Mouse (Mus musculus): ENCODE measurements around the gene Morc1. TPM values are rescaled to one million over a fixed set of nuclear protein-coding genes. Genes with fewer than 3 reads are reported as not detected.
A peak's percentile ranks its signal among the peaks of the same experiment; 100 is the strongest.

The Morc1 gene
- polyA plus RNA-seq, 1 experiment from 2014 or later, result 0.05 TPM

DNA sequence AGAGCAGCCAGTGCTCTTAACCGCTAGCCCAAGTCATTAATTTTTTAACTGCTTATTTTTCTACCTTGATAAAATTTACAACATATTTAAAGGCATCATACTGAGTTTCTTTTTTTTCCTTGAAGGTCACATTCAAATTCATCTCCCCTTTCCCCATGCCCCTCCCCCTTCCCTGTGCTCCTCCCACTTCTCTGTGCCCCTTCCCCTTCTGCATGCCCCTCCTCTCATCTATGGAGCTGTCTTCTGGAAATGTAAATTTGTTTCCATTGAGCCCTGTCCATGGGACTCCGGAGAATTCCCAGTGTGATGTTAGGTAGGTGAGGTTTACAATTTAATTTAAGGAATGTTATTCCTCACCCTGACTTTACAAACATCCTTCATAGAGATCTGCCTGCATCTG, 180.4 kb downstream of the Morc1 start:
- ATAC-seq (ENCODE audit: low FRiP score), result no peak
- 86% methylated on average over 2 of the region's 2 CpGs for WGBS
- no peak overlapping the region for H3K4me3 ChIP-seq
- no peak overlapping the region for H3K4me2 ChIP-seq
- no peaks in the 10 kb centered on the region; the same call in 1 of the 2 replicates for H3K9me3 ChIP-seq
- no peaks in the 10 kb centered on the region for H3K36me3 ChIP-seq
- no peaks in the 10 kb centered on the region for H3K27me3 ChIP-seq
- no peaks in the 10 kb centered on the region for H3K4me1 ChIP-seq (replicated peaks)
- no peak overlapping the region for H3K27ac ChIP-seq
- H3K9ac ChIP-seq, result no peak overlapping the region

DNA sequence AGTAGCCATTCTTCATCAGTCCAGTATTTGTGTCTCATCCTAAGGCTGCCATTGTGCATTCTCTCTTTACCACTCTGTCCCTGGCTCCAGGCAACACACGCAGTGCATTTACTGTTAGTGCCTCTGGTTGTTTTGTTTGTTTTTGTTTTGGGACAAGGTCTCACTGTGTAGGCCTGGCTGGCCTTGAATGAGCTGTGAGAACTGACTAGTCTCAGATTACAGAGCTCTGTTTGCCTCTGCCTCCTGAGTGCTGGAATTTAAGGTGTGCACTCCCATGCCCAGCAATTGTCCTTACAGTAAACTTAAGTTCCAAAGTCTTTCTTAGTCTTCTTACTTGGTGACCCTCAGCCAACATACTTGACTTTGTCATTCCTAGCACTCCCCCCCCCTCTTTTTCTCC, 182.7 kb downstream of the Morc1 start:
- Histone ChIP-seq H3K4me1 (replicated peaks) (no peaks in the 10 kb centered on the region), H3K4me2 (no peak overlapping the region), H3K27ac (no peak overlapping the region), H3K4me3 (no peak overlapping the region), H3K9me3 (no peaks in the 10 kb centered on the region), H3K9ac (no peak overlapping the region), H3K27me3 (no peaks in the 10 kb centered on the region), H3K36me3 (no peaks in the 10 kb centered on the region)
- no peak for ATAC-seq (ENCODE audit: low FRiP score)
- 46% methylated on average over 1 of the region's 1 CpGs for WGBS

DNA sequence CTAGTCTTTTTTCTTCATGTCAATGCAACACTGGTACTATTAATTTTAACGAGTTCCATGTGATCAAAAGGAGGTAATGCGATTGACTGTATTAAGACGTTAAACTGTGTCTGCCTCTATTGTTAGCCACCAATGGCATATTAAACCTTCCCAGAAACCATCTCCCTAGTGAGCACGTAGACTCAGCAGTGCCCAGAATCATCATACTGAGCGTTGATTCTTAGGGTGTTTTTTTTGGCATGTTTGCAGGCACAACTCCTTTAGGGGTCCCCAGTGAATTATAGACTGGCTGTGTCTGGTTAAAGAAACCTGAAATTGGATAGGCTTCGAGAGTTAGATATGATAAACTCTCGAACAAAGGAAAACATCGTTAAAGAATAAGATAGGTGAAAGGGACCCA, 189.5 kb downstream of the Morc1 start:
- ATAC-seq (ENCODE audit: low FRiP score), result no peak
- Histone ChIP-seq H3K27me3 (no peaks in the 10 kb centered on the region), H3K4me1 (replicated peaks) (no peaks in the 10 kb centered on the region), H3K36me3 (no peaks in the 10 kb centered on the region), H3K4me3 (no peak overlapping the region), H3K27ac (no peak overlapping the region), H3K9ac (no peak overlapping the region), H3K4me2 (no peak overlapping the region), H3K9me3 (no peaks in the 10 kb centered on the region)
- 54% methylated on average over 8 of the region's 8 CpGs for WGBS

DNA sequence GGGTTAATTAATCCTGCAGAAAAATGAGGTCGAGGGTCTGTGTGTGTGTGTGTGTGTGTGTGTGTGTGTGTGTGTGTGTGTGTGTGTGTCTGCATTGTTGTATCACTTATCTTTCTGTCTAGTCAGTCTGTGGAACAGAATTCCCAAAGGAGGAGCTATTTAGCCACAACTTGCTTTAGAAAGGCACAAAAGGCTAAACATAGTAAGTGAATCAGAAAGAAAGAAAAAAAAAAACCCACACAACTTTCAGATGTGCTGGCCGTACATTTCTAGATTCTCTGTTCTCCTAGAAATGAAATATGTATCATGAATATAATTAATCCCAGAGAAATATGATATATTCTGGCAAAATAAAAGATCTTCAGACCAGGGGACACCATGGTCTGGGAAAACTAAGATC, 190.0 kb downstream of the Morc1 start:
- no peaks in the 10 kb centered on the region for H3K36me3 ChIP-seq
- no peak for ATAC-seq (ENCODE audit: low FRiP score)
- H3K4me2 ChIP-seq, result no peak overlapping the region
- no peak overlapping the region for H3K27ac ChIP-seq
- H3K9ac ChIP-seq, result no peak overlapping the region
- H3K9me3 ChIP-seq, result no peaks in the 10 kb centered on the region
- no peak overlapping the region for H3K4me3 ChIP-seq
- H3K27me3 ChIP-seq, result no peaks in the 10 kb centered on the region
- H3K4me1 ChIP-seq (replicated peaks), result no peaks in the 10 kb centered on the region
- WGBS, result 45% methylated on average over 2 of the region's 2 CpGs

DNA sequence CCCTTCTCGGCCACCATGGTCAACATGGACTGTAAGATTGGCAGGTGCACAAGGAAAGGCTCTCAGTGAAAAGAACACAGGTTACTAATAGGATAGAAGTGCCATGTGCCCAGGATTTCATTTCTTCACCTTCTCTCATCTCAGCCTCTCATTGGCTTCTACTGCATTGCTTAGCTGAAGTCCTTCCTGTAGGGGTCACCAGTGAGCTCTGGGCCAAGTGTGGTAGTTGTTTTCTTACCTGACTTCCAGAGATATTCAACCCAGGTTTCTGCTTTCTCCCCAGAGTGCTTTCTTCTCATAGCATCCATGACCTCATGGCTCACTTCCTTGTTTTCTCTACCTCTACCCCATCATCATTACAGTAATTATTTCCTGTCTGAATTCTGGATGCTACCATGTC, 192.4 kb downstream of the Morc1 start:
- ATAC-seq (ENCODE audit: low FRiP score), result no peak
- Histone ChIP-seq H3K4me3 (no peak overlapping the region), H3K36me3 (no peaks in the 10 kb centered on the region), H3K4me2 (no peak overlapping the region), H3K9me3 (no peaks in the 10 kb centered on the region), H3K27me3 (no peaks in the 10 kb centered on the region), H3K9ac (no peak overlapping the region), H3K27ac (no peak overlapping the region), H3K4me1 (replicated peaks) (no peaks in the 10 kb centered on the region)
- 92% methylated on average over 1 of the region's 1 CpGs for WGBS

DNA sequence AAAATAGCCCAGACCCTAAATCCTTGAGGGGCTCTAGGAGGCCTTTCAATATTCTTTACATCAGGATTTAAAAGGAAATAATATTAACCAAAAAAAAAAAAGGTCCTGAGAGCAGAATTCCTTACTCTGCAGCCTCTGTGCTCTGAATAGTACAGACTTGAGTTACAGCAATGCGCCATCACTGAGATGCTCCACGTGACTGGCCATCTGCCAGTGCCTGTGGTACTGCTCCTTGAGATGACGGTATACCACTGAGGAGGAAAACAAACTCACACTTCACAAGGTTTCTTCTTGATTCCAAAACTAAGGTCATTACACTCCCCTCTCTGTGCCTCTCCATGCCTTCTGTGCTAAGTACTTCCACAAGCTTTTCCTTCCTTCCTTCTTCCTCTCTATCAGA, 195.1 kb downstream of the Morc1 start:
- Histone ChIP-seq H3K27ac (no peak overlapping the region), H3K4me1 (replicated peaks) (0 out of 2 replicates have a peak, but pooled peaks cover 3% of the 10 kb centered on the region), H3K4me2 (no peak overlapping the region), H3K9ac (no peak overlapping the region), H3K9me3 (no peaks in the 10 kb centered on the region), H3K4me3 (no peak overlapping the region), H3K36me3 (no peaks in the 10 kb centered on the region), H3K27me3 (no peaks in the 10 kb centered on the region)
- ATAC-seq (ENCODE audit: low FRiP score), result no peak
- 79% methylated on average over 3 of the region's 3 CpGs for WGBS

DNA sequence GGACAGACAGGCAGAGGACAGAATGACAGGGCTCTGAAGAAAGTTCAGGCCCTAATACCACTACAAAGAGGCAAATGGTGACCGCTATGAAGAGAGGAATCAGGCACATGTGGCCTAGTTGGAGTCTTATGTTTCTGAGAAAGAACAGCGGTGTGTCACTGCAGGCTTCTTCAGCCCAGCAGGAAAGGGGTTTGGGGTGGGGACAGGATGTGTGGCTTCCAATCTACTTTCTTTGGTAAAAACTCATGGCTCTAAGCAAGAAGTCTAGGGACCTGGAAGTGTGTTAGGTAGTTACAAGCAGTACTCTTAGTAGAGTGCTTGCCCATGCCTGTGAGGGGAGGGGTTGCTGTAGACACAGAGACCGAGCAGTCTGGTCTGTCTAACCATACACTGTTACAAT, 196.3 kb downstream of the Morc1 start:
- 0 out of 2 replicates have a peak, but pooled peaks cover 3% of the 10 kb centered on the region for H3K4me1 ChIP-seq (replicated peaks)
- no peaks in the 10 kb centered on the region for H3K9me3 ChIP-seq
- no peak overlapping the region for H3K9ac ChIP-seq
- WGBS, result 92% methylated on average over 3 of the region's 3 CpGs
- no peaks in the 10 kb centered on the region for H3K27me3 ChIP-seq
- H3K36me3 ChIP-seq, result no peaks in the 10 kb centered on the region
- no peak for ATAC-seq (ENCODE audit: low FRiP score)
- H3K27ac ChIP-seq, result no peak overlapping the region
- H3K4me2 ChIP-seq, result no peak overlapping the region
- H3K4me3 ChIP-seq, result no peak overlapping the region

DNA sequence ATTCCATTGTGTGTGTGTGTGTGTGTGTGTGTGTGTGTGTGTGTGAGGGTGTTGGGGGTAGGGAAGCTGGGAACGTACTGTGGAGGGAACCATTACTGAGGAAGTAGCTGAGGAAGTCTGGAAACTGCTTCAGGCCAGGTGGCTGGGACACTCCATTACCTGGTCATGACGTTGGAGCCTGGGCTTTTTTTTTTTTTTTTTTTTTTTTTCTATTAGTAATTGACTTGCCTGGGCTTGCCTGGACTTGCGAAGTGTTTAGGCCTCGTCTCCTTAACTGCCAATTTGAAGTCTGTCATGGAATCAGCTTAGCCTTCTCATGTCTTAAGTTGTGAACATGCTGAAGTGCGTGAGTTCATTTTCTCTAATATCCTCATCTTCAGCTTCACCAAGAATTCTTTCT, 198.7 kb downstream of the Morc1 start:
- H3K36me3 ChIP-seq, result no peaks in the 10 kb centered on the region
- H3K4me1 ChIP-seq (replicated peaks), result 0 out of 2 replicates have a peak, but pooled peaks cover 3% of the 10 kb centered on the region
- no peaks in the 10 kb centered on the region for H3K9me3 ChIP-seq
- WGBS, result 74% methylated on average over 5 of the region's 5 CpGs
- H3K4me3 ChIP-seq, result no peak overlapping the region
- no peak overlapping the region for H3K9ac ChIP-seq
- ATAC-seq (ENCODE audit: low FRiP score), result no peak
- H3K4me2 ChIP-seq, result no peak overlapping the region
- no peaks in the 10 kb centered on the region for H3K27me3 ChIP-seq
- no peak overlapping the region for H3K27ac ChIP-seq

DNA sequence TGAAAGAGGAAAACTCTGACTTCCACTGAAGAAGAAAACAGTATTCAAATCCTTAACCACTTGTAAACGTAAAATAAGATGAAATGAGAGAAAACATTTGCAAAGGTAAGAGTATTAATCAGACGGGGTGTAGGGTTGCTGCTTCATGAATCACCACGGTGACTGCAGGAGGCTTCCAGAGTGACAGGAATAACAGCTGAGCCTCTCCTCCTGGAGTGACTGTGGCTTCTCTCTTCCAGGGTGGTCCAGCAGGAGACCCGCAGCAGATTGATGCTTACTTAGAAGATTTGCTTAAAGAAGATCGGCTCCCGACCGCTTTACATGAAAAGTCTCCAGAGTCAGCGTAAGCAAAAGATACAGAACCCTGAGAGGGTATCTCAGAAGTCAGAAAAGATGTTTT, 199.4 kb downstream of the Morc1 start:
- ATAC-seq (ENCODE audit: low FRiP score), result no peak
- no peak overlapping the region for H3K4me2 ChIP-seq
- no peaks in the 10 kb centered on the region for H3K27me3 ChIP-seq
- 0 out of 2 replicates have a peak, but pooled peaks cover 3% of the 10 kb centered on the region for H3K4me1 ChIP-seq (replicated peaks)
- no peak overlapping the region for H3K4me3 ChIP-seq
- no peaks in the 10 kb centered on the region for H3K36me3 ChIP-seq
- no peaks in the 10 kb centered on the region for H3K9me3 ChIP-seq
- no peak overlapping the region for H3K27ac ChIP-seq
- 26% methylated on average over 8 of the region's 8 CpGs for WGBS
- H3K9ac ChIP-seq, result no peak overlapping the region

DNA sequence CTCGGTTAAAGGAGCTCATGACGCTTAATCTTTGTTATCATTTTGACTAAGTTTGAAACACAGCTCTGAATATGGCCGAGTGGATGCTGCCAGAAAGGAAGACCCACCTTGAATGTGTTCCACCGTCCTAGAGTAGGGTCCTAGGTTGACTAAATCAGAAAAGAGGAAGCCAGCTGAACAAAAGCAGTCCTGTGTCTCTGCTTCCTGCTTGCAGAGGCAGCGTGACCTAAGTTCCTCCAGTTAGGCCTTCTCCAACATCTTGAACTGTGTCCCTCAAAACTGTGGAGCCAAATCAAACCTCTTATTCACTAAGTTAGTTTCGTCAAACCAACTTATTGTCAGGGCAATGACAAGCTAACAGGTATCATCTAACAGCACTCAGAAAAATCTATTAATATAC, 201.3 kb downstream of the Morc1 start:
- Histone ChIP-seq H3K27me3 (no peaks in the 10 kb centered on the region), H3K4me1 (replicated peaks) (0 out of 2 replicates have a peak, but pooled peaks cover 3% of the 10 kb centered on the region), H3K4me2 (no peak overlapping the region), H3K36me3 (no peaks in the 10 kb centered on the region), H3K9ac (no peak overlapping the region), H3K9me3 (no peaks in the 10 kb centered on the region), H3K4me3 (no peak overlapping the region), H3K27ac (no peak overlapping the region)
- ATAC-seq (ENCODE audit: low FRiP score), result no peak
- WGBS, result 94% methylated on average over 6 of the region's 6 CpGs

DNA sequence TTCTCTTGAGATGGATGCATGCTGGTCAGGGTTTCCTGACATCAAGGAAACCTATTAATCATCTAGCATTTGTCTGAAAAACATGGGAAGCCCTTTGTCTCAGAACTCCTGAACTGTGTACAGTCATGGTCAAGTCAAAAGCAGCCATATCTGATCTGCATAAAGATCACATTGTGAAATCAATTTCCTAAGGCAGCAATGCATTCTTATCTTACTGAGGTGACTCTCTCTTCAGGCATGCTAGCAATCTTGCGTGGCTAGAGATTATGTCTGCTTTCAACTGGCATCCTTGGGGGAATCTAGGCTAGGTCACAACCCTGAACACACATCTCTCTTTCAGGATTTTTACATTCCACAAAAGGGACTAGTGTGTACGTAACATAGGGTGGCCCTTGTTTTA, 215.2 kb downstream of the Morc1 start:
- 67% methylated on average over 2 of the region's 2 CpGs for WGBS
- Histone ChIP-seq H3K9me3 (no peaks in the 10 kb centered on the region), H3K27ac (no peak overlapping the region), H3K4me3 (no peak overlapping the region), H3K4me2 (no peak overlapping the region), H3K36me3 (no peaks in the 10 kb centered on the region), H3K9ac (no peak overlapping the region), H3K27me3 (no peaks in the 10 kb centered on the region), H3K4me1 (replicated peaks) (no peaks in the 10 kb centered on the region)
- ATAC-seq (ENCODE audit: low FRiP score), result no peak

DNA sequence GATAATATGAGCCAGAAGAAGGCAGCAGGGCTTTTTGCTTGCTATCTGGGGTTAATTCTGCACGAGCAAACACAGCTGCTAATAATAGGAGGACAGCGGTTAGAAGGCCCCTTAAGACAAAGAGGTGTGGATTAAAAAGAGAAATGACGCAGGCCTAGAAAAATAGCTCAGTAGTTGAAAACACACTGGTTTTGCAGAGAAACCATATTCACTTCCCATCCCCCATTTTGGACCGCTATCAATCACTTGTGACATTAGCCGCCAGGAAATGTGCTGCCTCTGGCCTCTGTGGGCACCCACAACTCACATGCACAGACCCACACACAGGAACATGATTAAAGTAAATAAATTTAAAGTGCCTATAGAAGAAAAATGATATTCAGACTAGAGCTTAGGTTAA, 240.7 kb downstream of the Morc1 start:
- no peak for ATAC-seq (ENCODE audit: low FRiP score)
- no peaks in the 10 kb centered on the region for H3K9me3 ChIP-seq
- H3K27me3 ChIP-seq, result no peaks in the 10 kb centered on the region
- H3K9ac ChIP-seq, result no peak overlapping the region
- no peak overlapping the region for H3K27ac ChIP-seq
- H3K4me3 ChIP-seq, result no peak overlapping the region
- H3K4me1 ChIP-seq (replicated peaks), result no peaks in the 10 kb centered on the region
- H3K36me3 ChIP-seq, result no peaks in the 10 kb centered on the region
- WGBS, result 61% methylated on average over 5 of the region's 5 CpGs
- H3K4me2 ChIP-seq, result no peak overlapping the region

DNA sequence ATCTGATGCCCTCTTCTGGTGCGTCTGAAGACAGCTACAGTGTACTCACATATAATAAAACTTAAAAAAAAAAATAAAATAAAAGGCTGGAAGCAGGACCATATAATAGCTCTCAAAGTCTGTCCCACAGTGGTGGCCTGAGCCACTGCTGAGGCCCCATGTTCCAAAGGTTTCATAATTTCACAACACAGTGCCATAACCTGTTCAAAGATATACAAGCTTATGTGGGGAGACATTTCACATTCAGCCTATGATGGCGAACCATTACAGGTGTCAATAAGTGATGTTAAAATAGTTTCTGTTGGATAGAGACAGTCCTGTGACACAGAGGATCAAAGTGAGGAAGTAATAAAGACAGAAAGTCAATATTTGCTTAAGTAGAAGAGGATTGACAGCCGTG, 241.6 kb downstream of the Morc1 start:
- Histone ChIP-seq H3K36me3 (no peaks in the 10 kb centered on the region), H3K27ac (no peak overlapping the region), H3K4me1 (replicated peaks) (no peaks in the 10 kb centered on the region), H3K27me3 (no peaks in the 10 kb centered on the region), H3K9ac (no peak overlapping the region), H3K4me2 (no peak overlapping the region), H3K4me3 (no peak overlapping the region), H3K9me3 (no peaks in the 10 kb centered on the region)
- no peak for ATAC-seq (ENCODE audit: low FRiP score)
- 79% methylated on average over 3 of the region's 3 CpGs for WGBS

DNA sequence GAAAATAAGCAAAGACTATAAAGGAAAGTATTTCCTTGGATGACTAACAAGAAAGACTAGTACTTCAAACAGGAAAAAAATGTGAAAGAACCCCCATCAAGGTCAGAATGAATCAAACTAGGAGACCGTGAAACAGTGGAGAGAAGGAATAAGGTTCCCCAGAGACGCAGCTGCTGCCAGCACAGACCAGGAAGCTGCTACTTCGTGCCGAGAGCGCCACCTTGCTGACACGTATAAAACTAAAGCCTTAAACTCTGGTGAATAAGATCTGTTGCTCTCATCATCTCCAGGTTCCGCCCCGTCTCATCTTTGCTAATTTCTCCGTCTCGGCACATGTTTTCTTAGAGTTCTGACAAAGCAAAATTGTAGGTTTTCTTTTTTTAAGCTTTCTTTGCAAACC, 244.6 kb downstream of the Morc1 start:
- Histone ChIP-seq H3K4me3 (no peak overlapping the region), H3K4me1 (replicated peaks) (no peaks in the 10 kb centered on the region), H3K36me3 (no peaks in the 10 kb centered on the region), H3K9ac (no peak overlapping the region), H3K27ac (no peak overlapping the region), H3K4me2 (no peak overlapping the region), H3K27me3 (no peaks in the 10 kb centered on the region), H3K9me3 (no peaks in the 10 kb centered on the region)
- ATAC-seq (ENCODE audit: low FRiP score), result peak; percentile 84
- WGBS, result 18% methylated on average over 10 of the region's 10 CpGs
